Mouse (Mus musculus): ENCODE measurements at regions not wholly inside any gene's neighbourhood (a gene's known extent, or its start where the extent isn't known, plus 50 kb on each side); places are given as distances from the start of the nearest gene placed in this dataset.
"Not testable (repeated sequence)": the region's sequence is repeated elsewhere in the genome, so short reads cannot be mapped to it uniquely, and the experiment has no call there.

DNA sequence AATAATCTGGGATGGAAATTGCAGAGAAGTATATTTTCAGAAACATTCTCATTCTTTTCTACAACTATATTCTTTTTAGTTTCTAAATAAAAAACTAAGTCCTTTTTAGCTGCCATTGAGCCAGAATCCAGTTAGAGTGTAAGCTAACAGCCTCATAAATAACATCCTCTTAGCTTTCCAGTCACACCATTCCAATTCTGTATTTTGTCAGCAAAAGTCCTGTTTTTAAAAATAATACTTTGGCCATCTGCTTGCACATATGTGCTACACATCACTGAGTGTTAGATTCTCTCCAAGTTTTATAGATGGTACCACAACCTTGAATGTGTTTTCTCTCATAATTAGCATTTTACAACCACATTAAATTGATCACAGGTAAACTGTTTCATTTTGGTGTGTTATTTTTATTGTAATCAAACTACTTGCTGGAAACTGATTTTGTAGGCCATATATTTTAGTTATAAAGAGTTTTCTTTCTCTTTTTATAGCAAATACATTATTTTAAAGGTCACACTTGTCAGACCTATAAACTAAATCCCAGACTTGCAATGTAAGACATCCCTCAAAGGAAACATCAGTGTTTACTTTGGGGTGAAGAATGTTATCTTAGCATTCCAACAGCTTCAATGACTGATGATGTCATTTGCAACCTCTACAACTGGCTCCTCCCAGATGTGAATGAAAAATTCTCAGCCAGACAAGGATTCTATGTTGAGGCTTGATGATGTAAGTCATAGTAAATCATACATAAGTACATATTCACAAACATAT, 1878.9 kb upstream of the Flrt2 start:
- no peak for DNase-seq

DNA sequence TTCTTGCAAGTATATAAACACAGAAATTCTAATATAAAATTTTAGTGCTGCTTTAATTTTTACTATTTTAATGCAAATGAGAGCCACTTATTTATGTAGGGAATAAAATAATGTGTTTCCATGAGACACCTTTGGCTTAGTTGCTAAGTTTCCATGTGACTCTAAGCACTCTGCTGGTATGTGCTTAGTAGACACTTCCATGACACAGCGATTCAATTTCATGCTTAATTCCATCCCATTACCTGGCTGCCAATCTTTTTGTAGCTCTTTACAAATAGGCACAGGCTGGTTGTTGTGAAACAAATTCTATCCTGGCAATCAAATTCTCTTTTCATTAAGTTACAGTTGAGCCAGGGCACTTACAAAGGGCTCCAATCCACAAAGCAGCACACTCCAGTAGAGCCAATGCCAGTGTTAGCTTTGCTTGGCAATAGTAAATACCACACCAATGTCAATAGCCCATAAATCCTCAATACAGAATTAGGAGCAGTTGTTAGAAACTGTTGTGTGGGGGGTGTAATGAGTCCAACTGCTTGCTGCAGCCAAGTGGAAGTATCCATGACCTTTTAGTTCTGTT, 1841.0 kb upstream of the Flrt2 start:
- no peak for DNase-seq

DNA sequence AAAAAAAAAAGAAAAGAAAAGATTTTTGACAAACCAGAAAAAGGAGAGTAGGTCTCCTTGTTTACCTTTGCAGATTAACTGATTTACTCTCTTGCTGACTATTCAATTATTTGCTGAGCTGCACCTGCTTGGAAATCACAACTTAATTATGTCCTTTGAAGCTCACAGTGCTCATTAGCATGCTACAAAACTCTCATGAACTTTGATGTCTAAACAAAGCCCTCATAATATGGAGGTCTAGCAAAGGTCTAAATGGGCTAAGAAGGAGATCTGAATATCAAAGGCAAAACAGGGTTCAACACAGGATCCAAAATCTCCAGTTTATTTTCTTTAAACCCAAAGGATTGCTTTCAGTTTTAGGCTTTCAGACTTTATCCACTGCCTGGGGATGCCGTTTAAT, 1840.4 kb upstream of the Flrt2 start:
- DNase-seq, result no peak

DNA sequence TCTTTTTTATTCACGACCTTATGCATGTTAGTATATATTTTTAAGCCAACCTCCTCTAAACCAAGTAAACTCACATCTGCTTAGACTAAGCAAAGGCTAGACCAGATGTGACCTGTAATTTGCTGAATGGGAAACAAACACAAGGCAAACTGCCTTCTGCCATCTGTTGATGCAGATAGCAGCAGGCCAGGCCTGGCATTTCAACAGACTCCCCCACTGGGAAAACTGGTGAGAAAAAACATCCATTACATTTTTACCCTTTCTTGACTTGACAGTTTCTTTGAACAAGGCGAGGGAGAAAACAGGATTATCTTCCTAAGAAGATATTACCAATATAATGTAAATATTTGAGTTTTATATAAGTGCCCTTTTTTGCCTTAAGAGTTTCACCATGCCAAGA, 1806.1 kb upstream of the Flrt2 start:
- no peak for DNase-seq

DNA sequence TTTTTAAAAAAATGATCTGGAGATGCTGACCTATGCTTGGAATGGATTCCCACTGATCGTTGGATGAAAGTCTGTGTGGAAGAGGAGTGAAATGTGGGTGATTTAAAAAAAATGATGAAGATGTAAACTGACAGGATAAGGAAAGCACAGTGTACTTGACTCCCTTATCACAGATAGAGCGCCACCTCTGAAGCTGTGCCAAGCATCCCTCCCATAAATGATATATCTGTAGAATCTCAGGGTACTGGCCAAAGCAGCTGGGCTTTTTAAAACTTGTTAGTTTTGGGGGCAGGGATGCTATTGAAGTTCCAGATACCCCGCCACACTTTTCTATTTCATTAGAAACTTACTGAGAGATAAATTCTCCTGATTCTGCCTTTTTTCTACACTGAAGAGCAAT, 1801.9 kb upstream of the Flrt2 start:
- no peak for DNase-seq

DNA sequence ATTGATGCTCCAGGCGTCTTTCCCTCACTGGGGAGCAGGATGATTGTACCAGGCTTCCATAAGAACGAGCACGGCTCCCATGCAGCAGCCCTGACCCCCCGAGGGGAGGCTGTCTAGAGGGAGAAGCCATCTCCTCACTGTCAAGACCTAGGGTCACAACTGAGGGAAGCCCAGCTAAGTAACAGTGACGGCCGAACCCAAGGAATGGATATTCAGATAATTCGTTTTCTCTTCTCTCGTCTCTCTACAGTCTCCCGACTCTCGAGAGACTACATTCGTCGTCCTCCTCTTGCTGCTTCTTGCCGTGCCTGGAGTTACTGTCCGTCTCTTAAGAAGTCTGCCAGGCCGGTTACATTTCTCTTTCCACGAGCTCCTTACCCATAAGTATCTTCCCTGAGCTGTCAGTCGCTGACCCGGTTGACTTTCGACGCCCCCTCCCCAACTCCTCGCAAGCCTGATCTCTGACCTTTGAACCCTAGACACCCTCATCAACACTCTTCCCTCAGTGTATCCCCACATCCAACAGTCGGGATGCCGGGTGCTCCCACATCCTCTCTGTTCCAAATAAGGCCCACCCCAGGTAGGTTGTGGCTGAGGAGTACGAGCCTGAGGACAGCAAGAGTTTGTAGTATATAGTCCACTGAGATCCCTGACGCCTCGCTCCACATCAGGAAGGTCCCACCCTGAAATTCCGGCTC, 1763.3 kb upstream of the Flrt2 start:
- DNase-seq, result not testable (repeated sequence)

DNA sequence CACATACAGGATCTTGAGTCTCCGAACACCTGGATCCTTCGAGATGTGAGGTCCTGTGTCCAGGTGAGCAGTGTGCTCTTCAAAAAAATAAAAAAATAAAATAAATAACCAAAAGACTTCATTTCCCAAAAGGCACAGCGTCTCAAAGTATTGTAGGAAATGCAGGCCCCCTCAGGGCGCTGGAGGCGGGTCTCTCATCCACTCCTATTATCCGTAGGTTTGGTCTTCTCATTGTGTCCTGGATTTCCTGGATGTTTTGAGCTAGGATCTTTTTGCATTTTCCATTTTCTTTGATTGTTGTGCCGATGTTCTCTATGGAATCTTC, 1762.8 kb upstream of the Flrt2 start:
- not testable (repeated sequence) for DNase-seq

DNA sequence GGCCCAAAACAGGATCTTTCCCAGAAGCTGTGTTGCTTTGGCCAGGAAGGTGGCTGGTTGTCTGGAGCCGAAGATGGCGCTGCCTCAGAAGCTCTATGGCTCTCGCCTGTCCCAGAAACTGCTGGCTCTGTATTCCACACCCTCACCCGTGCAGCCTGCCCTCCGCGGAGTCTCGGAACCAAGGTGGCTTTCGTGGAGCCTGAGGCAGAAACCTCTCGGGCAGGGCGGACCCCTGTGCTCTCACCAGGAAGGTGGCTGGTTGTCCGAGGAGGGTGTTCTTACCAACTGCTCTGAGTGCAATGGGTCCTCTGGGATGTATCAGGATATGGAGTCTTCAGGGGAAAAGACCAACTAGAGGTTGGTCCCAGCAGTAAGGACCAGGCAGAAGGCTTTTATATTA, 1761.8 kb upstream of the Flrt2 start:
- not testable (repeated sequence) for DNase-seq

DNA sequence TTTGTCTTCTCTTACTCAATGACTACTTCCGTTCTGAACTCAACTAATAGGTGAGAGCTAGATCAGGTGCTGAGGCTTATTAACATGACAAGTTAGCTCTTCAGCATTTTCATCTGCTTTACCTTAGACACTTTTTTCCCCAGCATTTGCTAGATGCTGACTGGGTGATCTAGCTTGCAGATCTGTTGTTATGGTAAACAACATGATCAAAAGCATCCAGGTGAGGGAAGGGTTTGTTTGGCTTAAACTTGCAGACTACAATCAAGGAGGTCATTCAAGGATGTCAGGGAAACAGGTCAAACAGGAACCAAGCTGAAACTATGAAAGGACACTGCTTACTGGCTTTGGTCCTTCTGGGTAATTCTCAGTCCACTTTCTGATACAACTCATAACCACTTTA, 1731.2 kb upstream of the Flrt2 start:
- DNase-seq, result no peak

DNA sequence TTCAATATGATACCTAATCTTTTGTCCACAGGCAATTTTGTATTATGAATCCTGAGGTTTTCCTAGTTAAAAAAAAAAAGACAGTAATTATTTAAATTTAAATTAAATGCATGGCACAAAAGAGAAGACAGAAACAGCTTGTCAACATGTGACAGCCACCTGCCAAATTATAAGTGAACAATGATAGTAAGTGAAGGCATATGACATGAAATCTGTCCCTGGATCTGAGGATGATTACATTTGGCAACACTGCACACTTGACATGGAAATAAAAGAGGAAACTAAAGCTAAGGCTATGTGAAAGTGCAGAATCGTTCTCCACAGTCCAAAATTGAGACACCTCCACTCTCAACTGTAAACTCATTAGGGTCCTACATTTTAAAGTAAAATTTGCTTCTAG, 1710.7 kb upstream of the Flrt2 start:
- DNase-seq, result no peak

DNA sequence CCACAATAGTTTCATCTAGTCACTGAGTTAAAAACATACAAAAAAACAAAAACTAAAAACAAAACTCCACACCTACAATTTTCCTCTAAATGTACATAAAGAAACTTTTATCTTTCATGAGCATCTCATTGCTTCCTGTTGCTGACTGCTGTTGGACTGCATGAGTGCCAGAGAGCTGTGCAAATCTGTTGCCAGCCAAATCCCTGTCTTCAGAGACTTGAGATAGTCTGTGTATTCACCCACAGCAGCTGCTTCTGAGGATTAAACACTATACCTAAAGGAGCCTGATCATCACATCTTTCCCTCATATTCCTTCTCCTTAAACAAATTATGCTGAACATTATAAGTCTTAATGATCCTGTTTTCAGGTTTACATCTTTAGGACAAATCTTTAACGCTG, 1700.5 kb upstream of the Flrt2 start:
- DNase-seq, result no peak

DNA sequence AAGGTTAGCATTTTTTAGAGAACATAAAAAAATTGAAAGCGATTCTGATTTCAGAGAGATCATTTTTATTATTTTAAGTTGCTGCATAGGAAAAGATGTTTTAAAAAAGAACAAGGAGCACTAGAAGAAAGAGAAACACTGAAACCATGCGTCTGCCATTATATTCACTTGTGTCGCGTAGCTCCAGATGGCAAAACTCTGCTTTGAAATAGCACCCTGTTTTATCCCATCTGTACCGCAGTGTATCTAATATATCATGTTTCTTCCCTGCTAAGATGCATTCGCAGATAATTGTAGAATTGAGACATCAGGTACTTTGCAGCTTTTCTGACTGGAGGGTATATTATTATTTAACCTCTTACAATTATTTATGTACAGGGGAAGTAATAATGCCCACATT, 1698.2 kb upstream of the Flrt2 start:
- no peak for DNase-seq

DNA sequence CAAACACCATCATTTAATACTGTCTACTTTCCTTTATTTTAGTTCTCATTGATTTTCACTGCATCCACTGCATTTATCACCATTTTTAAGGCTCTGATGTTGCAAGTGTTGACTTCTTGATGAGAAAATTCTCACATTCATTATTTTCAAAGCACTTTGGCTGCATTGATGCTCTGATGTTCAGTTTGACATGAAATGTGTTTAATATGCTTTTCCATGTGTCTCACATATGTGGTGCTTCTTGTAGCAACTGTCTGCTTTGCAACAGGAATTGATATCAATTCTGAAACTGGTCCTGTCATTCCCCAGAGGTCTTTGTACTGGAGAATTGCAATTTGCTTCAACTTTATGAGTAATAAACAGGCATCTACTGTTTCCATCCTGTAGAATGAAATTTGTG, 1676.1 kb upstream of the Flrt2 start:
- DNase-seq, result no peak

DNA sequence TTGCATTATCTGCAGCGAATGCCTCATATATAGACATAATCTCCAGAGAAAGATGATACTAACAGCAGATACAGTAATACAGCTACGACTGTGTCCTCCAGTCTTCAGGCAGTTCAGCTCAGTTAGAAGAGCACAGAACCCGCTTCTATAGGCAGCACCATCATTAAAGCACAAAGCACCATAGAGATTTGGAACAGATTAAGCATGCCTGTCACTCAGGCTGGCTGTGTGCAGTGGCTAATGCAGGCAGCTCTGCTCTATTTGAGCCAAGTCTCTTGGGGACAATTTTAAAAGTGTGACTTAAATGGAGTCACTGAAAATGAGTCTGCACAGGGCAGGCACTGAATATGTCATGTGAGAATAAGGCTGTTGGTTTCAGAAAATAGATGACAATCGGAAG, 1660.7 kb upstream of the Flrt2 start:
- DNase-seq, result no peak

DNA sequence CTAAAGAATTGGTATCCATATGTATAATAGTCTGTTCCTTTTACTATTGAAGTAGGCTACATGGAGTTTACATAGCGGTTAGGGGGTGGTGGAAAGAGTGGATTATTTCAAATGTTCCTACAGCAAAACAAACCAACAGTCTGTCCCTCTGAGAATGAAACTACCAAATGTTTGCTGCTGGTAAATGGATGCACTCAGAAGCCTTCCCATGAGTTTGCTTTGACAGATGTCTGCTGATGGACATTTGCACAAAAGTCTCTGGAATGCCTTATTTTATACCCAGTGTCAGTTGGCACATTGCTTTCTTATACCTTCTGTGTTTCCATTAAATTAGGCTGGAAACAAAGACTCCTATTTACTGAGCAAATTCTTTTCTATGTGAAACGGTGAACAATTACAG, 1644.1 kb upstream of the Flrt2 start:
- DNase-seq, result no peak

DNA sequence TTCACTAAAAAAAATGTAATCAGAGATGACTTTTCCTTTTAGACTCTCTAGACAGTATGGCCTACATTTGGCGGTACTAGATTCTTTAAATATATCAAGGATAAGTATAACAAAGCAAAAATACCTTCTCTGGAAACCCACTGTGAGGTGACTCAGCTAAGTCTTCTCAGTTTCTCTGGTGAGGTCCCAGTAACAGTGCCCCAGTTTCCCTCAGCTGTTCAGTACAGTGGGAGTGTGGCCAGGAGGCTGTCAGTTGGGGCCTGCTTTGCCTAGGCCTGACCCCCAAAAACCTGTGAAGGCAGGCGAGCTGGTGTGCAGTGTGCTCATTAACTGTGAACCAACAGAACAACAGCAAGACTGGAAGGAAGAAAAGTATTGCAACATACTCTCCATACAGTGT, 1634.3 kb upstream of the Flrt2 start:
- DNase-seq, result no peak

DNA sequence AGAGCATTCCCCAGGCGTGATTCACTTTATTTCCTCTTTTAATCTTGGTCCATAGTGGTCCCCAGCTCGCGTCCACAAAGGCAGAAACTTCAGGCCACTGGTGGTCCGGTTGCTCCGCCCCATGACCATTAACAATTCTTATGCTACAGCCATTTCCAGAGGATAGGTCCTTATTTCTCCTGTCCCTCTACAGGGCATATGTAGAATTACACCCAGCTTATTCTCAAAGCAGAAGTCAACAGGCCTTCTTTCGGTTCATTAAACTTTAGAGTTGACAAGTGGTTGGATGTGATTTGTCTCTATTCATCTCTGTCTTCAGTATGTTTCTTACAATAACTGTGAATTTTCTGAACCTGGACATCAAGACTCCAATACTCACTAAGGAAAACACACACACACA, 1632.4 kb upstream of the Flrt2 start:
- no peak for DNase-seq

DNA sequence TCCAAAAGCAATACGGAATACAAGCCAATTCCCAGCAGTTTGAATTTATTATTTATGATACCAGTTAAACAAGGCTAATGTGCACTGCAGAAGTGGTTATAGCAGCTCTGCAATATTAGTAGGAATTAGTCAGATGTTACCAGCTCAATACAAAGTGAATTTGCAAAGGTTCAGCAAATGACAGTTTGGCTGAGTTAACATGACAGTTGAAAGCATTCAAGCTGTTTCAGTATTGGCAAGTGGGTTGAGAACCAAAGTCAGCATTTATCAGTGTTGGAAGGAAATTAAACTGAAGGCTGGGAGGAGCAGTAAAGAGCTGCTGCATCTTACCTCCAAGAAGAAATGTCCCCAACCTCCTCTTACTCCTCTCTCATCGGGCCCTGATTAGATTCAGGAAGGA, 1631.7 kb upstream of the Flrt2 start:
- DNase-seq, result no peak

DNA sequence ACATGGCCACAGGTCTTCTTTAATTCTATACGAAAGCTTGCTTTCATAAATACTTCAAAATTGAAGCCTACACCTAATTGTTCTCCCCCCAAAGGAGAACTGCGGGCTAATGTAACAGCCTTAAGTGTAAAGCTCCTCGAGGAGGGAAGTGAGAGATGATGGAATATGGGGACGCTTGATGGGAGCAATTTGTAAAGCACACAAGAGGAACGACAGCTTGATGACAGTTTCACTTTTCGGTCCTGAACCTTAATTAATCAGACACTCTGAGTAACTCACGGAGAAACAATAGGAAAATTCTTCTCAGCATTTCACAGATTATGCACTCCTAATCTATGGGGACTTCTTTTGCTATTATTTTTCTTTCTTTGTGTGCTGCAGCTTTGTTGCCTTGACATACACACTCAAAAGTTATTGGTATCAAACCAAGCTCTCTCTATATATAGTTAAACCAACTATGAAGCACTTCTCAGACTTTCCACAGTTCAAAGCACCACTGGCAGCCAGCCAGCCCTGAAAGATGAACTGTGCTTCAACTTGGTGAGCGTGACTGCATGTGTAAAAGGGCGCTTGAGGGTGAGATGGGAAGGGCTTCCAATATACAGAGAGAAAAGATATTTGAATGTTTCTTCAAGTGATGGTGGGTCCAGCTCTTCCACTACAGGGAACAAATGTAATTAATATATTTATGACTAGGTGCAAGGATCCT, 1625.4 kb upstream of the Flrt2 start:
- DNase-seq, result no peak

DNA sequence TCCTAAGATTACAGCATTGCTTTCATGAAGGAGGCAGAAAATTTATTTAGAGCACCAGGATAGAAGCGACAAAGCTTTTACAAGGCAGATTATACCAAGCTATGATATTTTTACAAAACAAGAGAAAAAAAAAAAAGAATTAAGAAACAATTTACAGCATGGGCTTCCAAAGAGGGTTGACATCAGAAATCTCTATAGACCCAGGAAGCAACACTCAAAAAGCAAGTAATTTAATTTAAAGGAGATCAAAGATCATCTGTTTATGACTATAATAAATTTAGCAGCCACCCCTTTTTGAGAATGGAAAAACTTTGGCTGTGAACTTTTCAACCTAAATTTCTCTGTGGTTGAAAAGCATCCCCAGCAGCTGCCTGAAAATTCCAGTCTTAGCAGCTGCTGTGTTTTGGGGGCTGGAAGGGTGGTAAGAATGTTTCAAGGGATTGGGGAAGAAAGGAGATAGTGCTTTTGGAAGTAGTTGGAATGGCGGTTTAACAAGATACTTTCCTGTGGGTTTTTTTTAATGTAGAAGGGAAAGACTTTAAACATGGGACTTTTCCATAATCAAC, 1621.0 kb upstream of the Flrt2 start:
- DNase-seq, result no peak

DNA sequence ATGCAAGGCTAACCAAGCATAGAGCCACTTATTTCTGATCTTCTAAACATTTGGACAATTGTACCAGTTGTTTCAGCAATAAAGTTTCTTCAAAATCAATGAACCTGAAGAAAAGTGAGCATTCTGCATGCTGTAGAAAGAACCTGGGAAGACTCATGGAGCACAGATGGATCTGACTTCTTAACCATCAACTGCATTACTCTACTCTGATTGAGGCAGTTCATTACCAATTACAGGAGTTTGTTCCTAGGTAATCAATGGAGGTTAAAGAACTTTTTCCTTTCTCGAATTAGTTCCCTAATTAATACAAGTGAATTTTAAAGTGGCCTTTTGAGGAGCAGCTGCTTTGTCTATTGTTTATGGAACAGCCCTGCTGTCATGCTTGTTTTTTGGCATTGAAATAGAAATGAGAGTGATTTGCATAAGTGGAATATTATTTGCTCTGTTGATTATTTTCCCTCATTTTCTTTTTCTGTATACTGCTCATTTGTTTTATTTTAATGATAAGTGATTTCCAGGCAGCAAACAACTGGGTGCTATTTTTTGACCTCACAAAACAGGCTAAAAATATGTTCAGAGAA, 1586.4 kb upstream of the Flrt2 start:
- no peak for DNase-seq

DNA sequence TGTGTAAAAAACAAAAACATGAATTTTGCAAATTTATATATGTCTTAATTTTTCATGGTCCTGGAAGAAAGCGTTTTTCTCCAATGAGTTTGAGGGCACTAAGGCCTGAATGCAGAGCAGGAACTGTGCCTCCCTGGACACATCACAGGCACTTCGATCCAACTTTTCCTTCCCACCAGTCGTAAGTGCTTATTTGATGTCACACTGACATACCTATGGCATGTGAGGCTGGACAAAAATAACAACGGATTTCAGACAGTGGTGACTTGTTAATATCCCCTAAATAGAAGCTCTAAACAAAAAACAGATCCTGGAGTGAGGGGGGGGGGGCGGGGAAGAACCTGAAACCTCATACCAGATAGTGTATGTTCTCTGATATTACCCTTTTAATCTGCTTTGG, 1541.9 kb upstream of the Flrt2 start:
- DNase-seq, result no peak
